Mouse (Mus musculus): ENCODE data around the gene Sema4b. TPM values are rescaled to one million over a fixed set of nuclear protein-coding genes. Genes with fewer than 3 reads are reported as not detected.

Gene Sema4b
- polyA plus RNA-seq, 1 experiment from 2014 or later, result 13.5 TPM

DNA sequence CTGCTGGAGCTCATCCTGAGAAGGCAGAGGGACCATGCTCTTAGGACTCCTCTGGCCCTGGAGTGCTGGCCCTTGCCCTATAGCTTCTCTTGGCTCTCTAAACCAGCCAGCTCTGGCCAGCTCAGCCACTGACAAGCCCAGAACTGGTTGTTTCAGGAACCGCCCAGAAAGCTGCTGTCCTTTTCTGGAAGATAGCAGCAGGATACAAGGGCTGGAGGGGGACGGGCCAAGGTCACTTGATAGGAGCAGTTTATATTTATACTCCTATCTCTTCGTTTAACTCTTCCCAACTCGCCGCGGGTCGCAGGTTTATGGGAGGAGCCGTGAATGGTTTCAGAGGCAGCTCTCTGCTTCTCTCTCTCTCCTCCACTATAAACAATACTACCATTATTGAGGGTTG lies 620 bp upstream of the Sema4b start:
- peak overlapping the region; percentile 64 for H3K9ac ChIP-seq (replicated peaks)

DNA sequence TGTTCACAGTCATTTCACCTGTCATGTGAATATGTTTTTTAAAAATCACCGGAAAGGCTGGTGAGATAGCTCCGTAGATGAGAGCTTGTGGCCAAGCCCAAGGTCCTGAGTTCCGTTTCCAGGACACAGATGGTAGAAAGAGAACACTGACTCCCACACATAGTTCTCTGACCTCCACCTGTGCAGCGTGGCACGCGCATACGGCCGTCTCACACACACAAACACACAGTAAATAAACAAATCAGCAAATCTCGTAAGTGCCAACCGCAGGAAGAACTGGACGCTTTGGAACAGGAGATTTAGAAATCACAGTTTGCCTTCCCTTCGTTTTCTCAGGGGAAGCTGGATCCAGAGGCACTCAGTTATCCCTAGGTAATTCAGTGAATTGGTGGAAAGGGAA lies 860 bp downstream of the Sema4b start:
- no peak for TF ChIP-seq CTCF (IDR thresholded peaks at IDR 0.05; ENCODE audit: low read depth)
- no peak for TF ChIP-seq EP300 (IDR thresholded peaks at IDR 0.05; ENCODE audit: low read depth)
- no peak for DNase-seq
- Histone ChIP-seq H3K4me1 (ENCODE audit: insufficient read depth) (peaks cover 61% of the 10 kb centered on the region), H3K9ac (replicated peaks) (peak overlapping the region; percentile 64), H3K4me2 (ENCODE audit: low read depth, low read length) (peak overlapping the region; percentile 93), H3K4me3 (ENCODE audit: low read depth, low read length) (peak overlapping the region; percentile 73), H3K9me3 (ENCODE audit: low read length) (no peaks in the 10 kb centered on the region), H3K27ac (ENCODE audit: low read depth) (peak overlapping the region; percentile 83), H3K36me3 (replicated peaks; ENCODE audit: insufficient read depth, low read length) (no peaks in the 10 kb centered on the region), H3K27me3 (ENCODE audit: insufficient read depth, low read length) (no peaks in the 10 kb centered on the region)
- ATAC-seq, result no peak
- WGBS (ENCODE audit: insufficient replicate concordance), result 64% methylated on average over 12 of the region's 12 CpGs

More for the DNA sequence above, 620 bp upstream of the Sema4b start:
- Histone ChIP-seq H3K27ac (ENCODE audit: low read depth) (peak overlapping the region; percentile 83), H3K4me3 (ENCODE audit: low read depth, low read length) (peak overlapping the region; percentile 73), H3K4me2 (ENCODE audit: low read depth, low read length) (peak overlapping the region; percentile 93), H3K9me3 (ENCODE audit: low read length) (no peaks in the 10 kb centered on the region), H3K27me3 (ENCODE audit: insufficient read depth, low read length) (no peaks in the 10 kb centered on the region), H3K4me1 (ENCODE audit: insufficient read depth) (peaks cover 54% of the 10 kb centered on the region), H3K36me3 (replicated peaks; ENCODE audit: insufficient read depth, low read length) (no peaks in the 10 kb centered on the region)
- DNase-seq (peak; percentile 70), ATAC-seq (peak; percentile 67)
- WGBS (ENCODE audit: insufficient replicate concordance), result 25% methylated on average over 8 of the region's 8 CpGs
- peak; percentile 91 for TF ChIP-seq EP300 (IDR thresholded peaks at IDR 0.05; ENCODE audit: low read depth)
- no peak for TF ChIP-seq CTCF (IDR thresholded peaks at IDR 0.05; ENCODE audit: low read depth)

GRCm38 (mm10) chr7:80188579-80189125 lies 2.0 kb downstream of the Sema4b start:
- Histone ChIP-seq H3K9ac (replicated peaks) (0 out of 2 replicates have a peak overlapping the region, but pooled peaks have one; percentile 6), H3K4me2 (ENCODE audit: low read depth, low read length) (no peak overlapping the region), H3K9me3 (ENCODE audit: low read length) (no peaks in the 10 kb centered on the region), H3K27me3 (ENCODE audit: insufficient read depth, low read length) (no peaks in the 10 kb centered on the region), H3K27ac (ENCODE audit: low read depth) (no peak overlapping the region), H3K4me3 (ENCODE audit: low read depth, low read length) (no peak overlapping the region), H3K4me1 (ENCODE audit: insufficient read depth) (peaks cover 67% of the 10 kb centered on the region), H3K36me3 (replicated peaks; ENCODE audit: insufficient read depth, low read length) (no peaks in the 10 kb centered on the region)
- no peak for TF ChIP-seq EP300 (IDR thresholded peaks at IDR 0.05; ENCODE audit: low read depth)
- WGBS (ENCODE audit: insufficient replicate concordance), result 90% methylated on average over 2 of the region's 2 CpGs
- ATAC-seq, result no peak
- DNase-seq, result no peak

- peaks cover 71% of the 10 kb centered on the region for H3K4me1 ChIP-seq (ENCODE audit: insufficient read depth)
- TF ChIP-seq CTCF (IDR thresholded peaks at IDR 0.05; ENCODE audit: low read depth) (no peak), EP300 (IDR thresholded peaks at IDR 0.05; ENCODE audit: low read depth) (no peak)
- no peak overlapping the region for H3K27ac ChIP-seq (ENCODE audit: low read depth)
- no peaks in the 10 kb centered on the region for H3K27me3 ChIP-seq (ENCODE audit: insufficient read depth, low read length)
- no peak overlapping the region for H3K4me3 ChIP-seq (ENCODE audit: low read depth, low read length)
- H3K9me3 ChIP-seq (ENCODE audit: low read length), result no peaks in the 10 kb centered on the region
- ATAC-seq, result no peak
- H3K9ac ChIP-seq (replicated peaks), result 0 out of 2 replicates have a peak overlapping the region, but pooled peaks have one; percentile 6
- WGBS (ENCODE audit: insufficient replicate concordance), result 67% methylated on average over 11 of the region's 11 CpGs
- H3K4me2 ChIP-seq (ENCODE audit: low read depth, low read length), result no peak overlapping the region
- no peak for DNase-seq
- H3K36me3 ChIP-seq (replicated peaks; ENCODE audit: insufficient read depth, low read length), result no peaks in the 10 kb centered on the region
Observed at GRCm38 (mm10) chr7:80189147-80189933, 2.7 kb downstream of the Sema4b start.

GRCm38 (mm10) chr7:80191455-80191854 lies 4.8 kb downstream of the Sema4b start:
- 32% methylated on average over 5 of the region's 5 CpGs for WGBS (ENCODE audit: insufficient replicate concordance)
- ATAC-seq (peak; percentile 3; the same call in 1 of the 2 replicates), DNase-seq (peak; percentile 69)
- 0 out of 2 replicates have a peak, but pooled peaks have one; percentile 7 for TF ChIP-seq CTCF (IDR thresholded peaks at IDR 0.05; ENCODE audit: low read depth)
- no peak for TF ChIP-seq EP300 (IDR thresholded peaks at IDR 0.05; ENCODE audit: low read depth)
- H3K9ac ChIP-seq (replicated peaks), result peak overlapping the region; percentile 7
- peak overlapping the region; percentile 86 for H3K27ac ChIP-seq (ENCODE audit: low read depth)
- H3K9me3 ChIP-seq (ENCODE audit: low read length), result no peaks in the 10 kb centered on the region
- H3K4me2 ChIP-seq (ENCODE audit: low read depth, low read length), result peak overlapping the region; percentile 71
- H3K4me1 ChIP-seq (ENCODE audit: insufficient read depth), result peaks cover 67% of the 10 kb centered on the region
- no peak overlapping the region for H3K4me3 ChIP-seq (ENCODE audit: low read depth, low read length)
- no peaks in the 10 kb centered on the region for H3K27me3 ChIP-seq (ENCODE audit: insufficient read depth, low read length)
- H3K36me3 ChIP-seq (replicated peaks; ENCODE audit: insufficient read depth, low read length), result no peaks in the 10 kb centered on the region

- Histone ChIP-seq H3K27ac (ENCODE audit: low read depth) (peak overlapping the region; percentile 86), H3K9ac (replicated peaks) (peak overlapping the region; percentile 7), H3K9me3 (ENCODE audit: low read length) (no peaks in the 10 kb centered on the region), H3K4me2 (ENCODE audit: low read depth, low read length) (peak overlapping the region; percentile 71), H3K27me3 (ENCODE audit: insufficient read depth, low read length) (no peaks in the 10 kb centered on the region), H3K4me1 (ENCODE audit: insufficient read depth) (peaks cover 65% of the 10 kb centered on the region), H3K36me3 (replicated peaks; ENCODE audit: insufficient read depth, low read length) (no peaks in the 10 kb centered on the region), H3K4me3 (ENCODE audit: low read depth, low read length) (peak overlapping the region; percentile 33)
- 4% methylated on average over 16 of the region's 16 CpGs for WGBS (ENCODE audit: insufficient replicate concordance)
- ATAC-seq, result peak; percentile 90
- TF ChIP-seq CTCF (IDR thresholded peaks at IDR 0.05; ENCODE audit: low read depth) (peak; percentile 21; the same call in 1 of the 2 replicates), EP300 (IDR thresholded peaks at IDR 0.05; ENCODE audit: low read depth) (no peak)
- DNase-seq, result peak; percentile 95
Observed at GRCm38 (mm10) chr7:80192226-80193061, 5.8 kb downstream of the Sema4b start.

All from liver, postnatal 0 days (tissue).